Mouse (Mus musculus): ENCODE data around the gene Id1. TPM values are rescaled to one million over a fixed set of nuclear protein-coding genes. Genes with fewer than 3 reads are reported as not detected.

Gene Id1
- total and polyA plus RNA-seq, 2 experiments from 2014 or later: 104 to 198 TPM

GRCm38 (mm10) chr2:152734501-152734900 lies 1.6 kb upstream of the Id1 start:
- Histone ChIP-seq H3K4me1 (ENCODE audit: insufficient read depth, low read length) (peaks cover 14% of the 10 kb centered on the region), H3K27me3 (ENCODE audit: insufficient read depth, low read length) (no peaks in the 10 kb centered on the region), H3K9me3 (ENCODE audit: low read length) (no peaks in the 10 kb centered on the region), H3K4me2 (ENCODE audit: low read depth, low read length) (peak overlapping the region; percentile 82), H3K36me3 (ENCODE audit: insufficient read depth, low read length) (no peaks in the 10 kb centered on the region), H3K4me3 (ENCODE audit: low read length) (peak overlapping the region; percentile 44), H3K27ac (peak overlapping the region; percentile 70), H3K9ac (replicated peaks; ENCODE audit: low read length) (peak overlapping the region; percentile 56; the same call in 1 of the 2 replicates)
- ATAC-seq (no peak; the same call in 1 of the 2 replicates), DNase-seq (ENCODE audit: low spot score) (no peak)
- no peak for TF ChIP-seq CTCF (IDR thresholded peaks at IDR 0.05; ENCODE audit: low read depth)
- 11% methylated on average over 10 of the region's 10 CpGs for WGBS

DNA sequence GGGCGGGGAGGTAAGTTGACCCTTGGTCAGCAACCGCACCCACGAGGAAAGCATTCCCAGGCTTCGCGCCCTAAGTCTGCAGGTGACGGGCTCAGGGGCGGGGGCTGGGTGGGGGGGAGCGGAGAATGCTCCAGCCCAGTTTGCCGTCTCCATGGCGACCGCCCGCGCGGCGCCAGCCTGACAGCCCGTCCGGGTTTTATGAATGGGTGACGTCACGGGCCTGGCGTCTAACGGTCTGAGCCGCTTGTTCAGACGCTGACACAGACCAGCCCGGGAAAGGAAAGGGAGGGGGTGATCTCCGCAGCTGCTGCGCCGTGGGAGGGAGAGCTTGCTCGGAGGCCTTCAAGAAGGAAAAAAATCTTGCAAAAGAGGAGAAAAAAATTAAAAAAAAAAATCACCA lies 1.1 kb upstream of the Id1 start:
- peak overlapping the region; percentile 56 for H3K9ac ChIP-seq (replicated peaks; ENCODE audit: low read length)

DNA sequence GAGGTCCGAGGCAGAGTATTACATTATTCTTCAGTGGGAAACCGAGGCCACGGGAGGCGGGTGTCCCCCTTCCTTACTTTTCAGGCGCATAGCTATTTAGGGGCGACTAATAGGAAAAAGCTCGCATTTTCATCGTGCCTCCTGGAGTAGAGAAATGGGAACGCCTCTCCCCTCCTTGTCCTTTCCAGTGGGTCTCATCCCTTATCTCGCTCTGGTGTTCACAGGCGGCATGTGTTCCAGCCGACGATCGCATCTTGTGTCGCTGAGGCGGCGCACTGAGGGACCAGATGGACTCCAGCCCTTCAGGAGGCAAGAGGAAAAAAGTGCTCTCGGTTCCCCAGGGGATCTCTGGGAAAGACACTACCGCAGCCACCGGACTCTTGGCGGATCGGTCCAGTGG lies 697 bp downstream of the Id1 start:
- DNase-seq (ENCODE audit: low spot score): peak; percentile 52
- under 1% methylated on average over 22 of the region's 22 CpGs for WGBS
- peaks cover 8% of the 10 kb centered on the region for H3K4me1 ChIP-seq (ENCODE audit: insufficient read depth, low read length)

More for the DNA sequence above, 1.1 kb upstream of the Id1 start:
- H3K4me1 ChIP-seq (ENCODE audit: insufficient read depth, low read length): peaks cover 9% of the 10 kb centered on the region
- no peaks in the 10 kb centered on the region for H3K36me3 ChIP-seq (ENCODE audit: insufficient read depth, low read length)
- peak overlapping the region; percentile 82 for H3K4me2 ChIP-seq (ENCODE audit: low read depth, low read length)
- TF ChIP-seq CTCF (IDR thresholded peaks at IDR 0.05; ENCODE audit: low read depth): no peak
- H3K9me3 ChIP-seq (ENCODE audit: low read length): no peaks in the 10 kb centered on the region
- H3K27ac ChIP-seq: peak overlapping the region; percentile 70
- ATAC-seq (peak; percentile 91), DNase-seq (ENCODE audit: low spot score) (peak; percentile 96)
- 0% methylated on average over 28 of the region's 28 CpGs for WGBS
- H3K27me3 ChIP-seq (ENCODE audit: insufficient read depth, low read length): no peaks in the 10 kb centered on the region
- peak overlapping the region; percentile 44 for H3K4me3 ChIP-seq (ENCODE audit: low read length)

GRCm38 (mm10) chr2:152737306-152738221 lies 1.5 kb downstream of the Id1 start:
- peak overlapping the region; percentile 44 for H3K4me3 ChIP-seq (ENCODE audit: low read length)
- no peaks in the 10 kb centered on the region for H3K27me3 ChIP-seq (ENCODE audit: insufficient read depth, low read length)
- peak overlapping the region; percentile 82 for H3K4me2 ChIP-seq (ENCODE audit: low read depth, low read length)
- ATAC-seq (no peak), DNase-seq (ENCODE audit: low spot score) (no peak)
- H3K4me1 ChIP-seq (ENCODE audit: insufficient read depth, low read length): peaks cover 8% of the 10 kb centered on the region
- H3K9me3 ChIP-seq (ENCODE audit: low read length): no peaks in the 10 kb centered on the region
- WGBS: 13% methylated on average over 10 of the region's 10 CpGs
- no peak for TF ChIP-seq CTCF (IDR thresholded peaks at IDR 0.05; ENCODE audit: low read depth)
- H3K36me3 ChIP-seq (ENCODE audit: insufficient read depth, low read length): no peaks in the 10 kb centered on the region
- peak overlapping the region; percentile 56 for H3K9ac ChIP-seq (replicated peaks; ENCODE audit: low read length)
- peak overlapping the region; percentile 70 for H3K27ac ChIP-seq

More for the DNA sequence above, 697 bp downstream of the Id1 start:
- Histone ChIP-seq H3K27ac (peak overlapping the region; percentile 70), H3K9ac (replicated peaks; ENCODE audit: low read length) (peak overlapping the region; percentile 56), H3K27me3 (ENCODE audit: insufficient read depth, low read length) (no peaks in the 10 kb centered on the region), H3K36me3 (ENCODE audit: insufficient read depth, low read length) (no peaks in the 10 kb centered on the region), H3K4me2 (ENCODE audit: low read depth, low read length) (peak overlapping the region; percentile 82), H3K9me3 (ENCODE audit: low read length) (no peaks in the 10 kb centered on the region), H3K4me3 (ENCODE audit: low read length) (peak overlapping the region; percentile 44)
- no peak for TF ChIP-seq CTCF (IDR thresholded peaks at IDR 0.05; ENCODE audit: low read depth)
- no peak for ATAC-seq

DNA sequence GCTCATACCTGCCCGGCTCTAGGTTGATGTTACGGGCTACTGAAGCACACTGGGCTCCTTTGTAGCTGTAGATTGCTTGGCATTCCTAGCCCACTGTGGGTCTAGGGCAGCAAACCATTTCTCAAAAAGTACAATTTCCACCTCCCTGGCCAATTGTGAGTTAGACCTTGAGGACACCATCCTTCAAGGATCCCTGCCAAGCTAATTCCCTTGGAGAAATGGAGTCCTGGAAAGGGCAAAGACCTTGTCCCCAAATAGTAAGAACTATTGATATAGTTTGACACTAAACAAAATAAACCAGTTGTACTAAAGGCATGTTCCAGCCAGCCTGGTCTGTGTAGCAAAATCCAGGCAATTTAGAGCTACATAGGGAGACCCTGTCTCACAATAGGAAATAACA lies 2.3 kb downstream of the Id1 start:
- Histone ChIP-seq H3K4me2 (ENCODE audit: low read depth, low read length) (peak overlapping the region; percentile 82), H3K9ac (replicated peaks; ENCODE audit: low read length) (peak overlapping the region; percentile 56), H3K9me3 (ENCODE audit: low read length) (no peaks in the 10 kb centered on the region), H3K4me1 (ENCODE audit: insufficient read depth, low read length) (peaks cover 8% of the 10 kb centered on the region), H3K36me3 (ENCODE audit: insufficient read depth, low read length) (no peaks in the 10 kb centered on the region), H3K4me3 (ENCODE audit: low read length) (peak overlapping the region; percentile 44), H3K27me3 (ENCODE audit: insufficient read depth, low read length) (no peaks in the 10 kb centered on the region), H3K27ac (peak overlapping the region; percentile 70)
- TF ChIP-seq CTCF (IDR thresholded peaks at IDR 0.05; ENCODE audit: low read depth): no peak
- ATAC-seq: no peak
- 47% methylated on average over 2 of the region's 2 CpGs for WGBS
- DNase-seq (ENCODE audit: low spot score): no peak

DNA sequence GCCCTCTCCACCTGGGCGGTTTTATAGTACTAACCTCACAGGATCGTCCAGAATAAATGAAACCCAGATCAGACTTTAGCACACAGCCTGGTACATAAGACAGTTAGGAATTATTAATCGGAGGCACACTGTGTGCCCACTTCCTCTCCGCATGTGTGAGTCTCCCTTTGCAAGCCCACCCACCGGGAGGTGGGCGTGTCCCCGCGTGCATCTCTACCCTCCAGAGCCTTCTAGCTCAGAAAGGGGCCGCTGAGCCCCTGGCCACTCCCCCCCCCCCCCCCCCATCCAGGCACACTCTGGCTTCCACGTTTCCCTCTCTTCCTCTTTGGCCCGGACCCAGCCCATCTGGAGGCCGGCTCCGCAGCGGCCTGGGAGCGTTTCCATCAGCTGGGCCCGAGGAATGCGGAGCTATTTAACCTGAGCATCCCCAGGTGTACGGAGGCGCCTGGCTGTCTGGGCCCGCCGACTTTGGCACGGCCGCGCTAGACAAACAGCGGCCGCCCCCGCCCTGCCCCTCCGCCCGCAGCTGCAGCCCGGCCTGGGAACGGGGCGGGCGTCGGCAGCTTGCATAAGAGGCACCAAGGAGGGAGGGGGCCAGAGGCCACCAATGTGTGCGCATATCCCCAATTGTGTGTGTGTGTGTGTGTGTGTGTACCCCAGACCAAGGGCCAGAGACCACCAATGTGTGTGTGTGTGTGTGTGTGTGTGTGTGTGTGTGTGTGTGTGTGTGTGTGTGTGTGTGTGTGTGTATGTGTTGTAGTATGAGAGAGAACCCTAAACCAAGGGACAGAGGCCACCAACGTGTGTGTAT lies 3.2 kb downstream of the Id1 start:
- Histone ChIP-seq H3K36me3 (ENCODE audit: insufficient read depth, low read length) (no peaks in the 10 kb centered on the region), H3K4me3 (ENCODE audit: low read length) (peak overlapping the region; percentile 44), H3K9me3 (ENCODE audit: low read length) (no peaks in the 10 kb centered on the region), H3K9ac (replicated peaks; ENCODE audit: low read length) (peak overlapping the region; percentile 49), H3K27me3 (ENCODE audit: insufficient read depth, low read length) (no peaks in the 10 kb centered on the region), H3K4me2 (ENCODE audit: low read depth, low read length) (peak overlapping the region; percentile 82), H3K4me1 (ENCODE audit: insufficient read depth, low read length) (peaks cover 8% of the 10 kb centered on the region), H3K27ac (peak overlapping the region; percentile 70; the same call in 1 of the 2 replicates)
- WGBS: 2% methylated on average over 35 of the region's 36 CpGs
- no peak for TF ChIP-seq CTCF (IDR thresholded peaks at IDR 0.05; ENCODE audit: low read depth)
- DNase-seq (ENCODE audit: low spot score): peak; percentile 66
- ATAC-seq: peak; percentile 25
